Mouse (Mus musculus) forebrain, embryonic 10.5 days (tissue): ENCODE data around the gene Nfkbil1. TPM values are rescaled to one million over a fixed set of nuclear protein-coding genes. Genes with fewer than 3 reads are reported as not detected.

Experiments
- DNase-seq: peaks from one replicate; pipeline ENCODE4 v3.0.0-alpha.2; 2017; ENCODE audit warnings: low spot score; ENCODE audit errors: extremely low spot score
- H3K27ac ChIP-seq: fragments of 300-500 bp; sonication (generic); 2 replicates; pipeline ENCODE4 v1.5.1; 2016; ENCODE audit warnings: mild to moderate bottlenecking
- H3K27me3 ChIP-seq: fragments of 300-500 bp; sonication (generic); 2 replicates; pipeline ENCODE4 v1.6.1; 2016; ENCODE audit warnings: mild to moderate bottlenecking; ENCODE audit not compliant: poor library complexity, severe bottlenecking
- H3K36me3 ChIP-seq: fragments of 300-500 bp; sonication (generic); replicated peaks from 2 replicates; pipeline ENCODE4 v1.6.1; 2016; ENCODE audit warnings: mild to moderate bottlenecking, moderate library complexity
- H3K4me1 ChIP-seq: fragments of 300-500 bp; sonication (generic); 2 replicates; pipeline ENCODE4 v1.6.1; 2016
- H3K4me3 ChIP-seq: fragments of 300-500 bp; sonication (generic); 2 replicates; pipeline ENCODE4 v1.5.1; 2016; ENCODE audit warnings: mild to moderate bottlenecking, moderate library complexity
- H3K9me3 ChIP-seq: fragments of 300-500 bp; sonication (generic); 2 replicates; pipeline ENCODE4 v1.6.1; 2016; ENCODE audit warnings: mild to moderate bottlenecking, moderate library complexity
- WGBS: fragments of 180-500 bp; shearing (Covaris S2); methylation state at CpG from one replicate; pipeline ENCODE4 v1.1.7; 2016; 5-methylcytosine and 5-hydroxymethylcytosine counted together
- polyA plus RNA-seq: library from polyadenylated mRNA; unstranded; fragments of >200 nt; fragmentation: Nextera tagmentation; extraction: Ambion mirVana; gene quantifications from 2 replicates; pipeline ENCODE4 v1.2.1, GENCODE M21; 2016

The Nfkbil1 gene
- polyA plus RNA-seq, 1 experiment from 2014 or later, result 10.0 TPM

DNA sequence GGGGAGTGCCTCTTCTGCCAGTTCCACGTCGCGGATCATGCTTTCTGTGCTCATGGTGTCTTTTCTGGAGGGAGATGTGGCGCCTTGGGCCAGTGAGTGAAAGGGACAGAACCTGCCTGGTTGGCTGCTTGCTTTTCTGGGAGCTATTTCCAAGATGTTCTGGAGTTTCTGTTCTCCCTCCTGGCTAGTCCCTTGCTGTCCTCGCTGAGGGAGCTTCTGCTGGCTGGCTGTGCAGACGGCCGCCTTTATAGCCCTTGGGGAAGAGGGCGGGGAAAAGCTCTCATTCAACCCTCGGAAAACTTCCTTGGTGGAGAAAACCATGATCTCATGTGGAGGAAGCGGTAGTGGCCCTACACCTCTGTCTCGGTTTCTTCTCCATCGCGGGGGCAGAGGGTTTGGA lies 33.8 kb downstream of the Nfkbil1 start, which contains the start of gene Tnf:
TSS of gene Tnf (minus strand) at position 221 of the 400 bp plus-strand sequence.
- Histone ChIP-seq H3K27me3 (peaks cover 82% of the 10 kb centered on the region), H3K4me1 (peaks cover 21% of the 10 kb centered on the region), H3K9me3 (no peaks in the 10 kb centered on the region), H3K27ac (no peak within 1 kb of the TSS), H3K36me3 (no peaks in the 10 kb centered on the region), H3K4me3 (no peak within 1 kb of the TSS)
- no peak for DNase-seq
- 52% methylated on average over 13 of the region's 13 CpGs for WGBS

DNA sequence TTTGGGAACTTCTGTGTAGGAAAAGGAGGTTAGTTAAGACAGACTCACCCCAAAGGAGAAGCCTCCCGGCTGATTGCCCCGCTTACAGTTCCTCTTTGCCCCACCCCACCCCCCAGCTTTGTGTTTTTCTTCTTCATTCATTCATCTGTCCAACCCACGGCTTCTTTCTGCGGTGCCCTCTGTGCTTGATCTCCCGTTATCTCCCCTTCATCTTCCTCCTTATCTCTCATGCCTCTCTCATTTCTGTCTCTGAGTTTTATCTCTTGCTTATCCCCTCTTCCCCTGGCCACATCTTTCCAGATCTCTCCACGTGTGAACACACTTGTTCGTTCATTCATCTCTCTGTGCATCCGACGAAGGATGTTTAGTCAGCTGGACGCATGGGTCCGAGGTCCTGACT lies 34.5 kb downstream of the Nfkbil1 start:
- no peak overlapping the region for H3K27ac ChIP-seq
- DNase-seq, result no peak
- peaks cover 24% of the 10 kb centered on the region for H3K4me1 ChIP-seq
- H3K9me3 ChIP-seq, result no peaks in the 10 kb centered on the region
- no peak overlapping the region for H3K4me3 ChIP-seq
- no peaks in the 10 kb centered on the region for H3K36me3 ChIP-seq
- 85% methylated on average over 11 of the region's 11 CpGs for WGBS
- H3K27me3 ChIP-seq, result peaks cover 89% of the 10 kb centered on the region

DNA sequence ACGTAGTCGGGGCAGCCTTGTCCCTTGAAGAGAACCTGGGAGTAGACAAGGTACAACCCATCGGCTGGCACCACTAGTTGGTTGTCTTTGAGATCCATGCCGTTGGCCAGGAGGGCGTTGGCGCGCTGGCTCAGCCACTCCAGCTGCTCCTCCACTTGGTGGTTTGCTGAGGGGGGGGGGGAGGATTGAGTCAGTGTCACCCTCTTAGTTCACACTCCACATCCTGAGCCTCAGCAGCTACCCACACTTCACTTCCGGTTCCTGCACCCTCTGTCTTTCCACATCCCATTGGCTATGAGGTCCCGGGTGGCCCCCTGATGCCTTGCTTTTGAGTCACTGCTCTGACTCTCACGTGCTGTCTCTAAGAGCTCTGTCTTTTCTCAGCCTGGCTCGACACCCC lies 35.2 kb downstream of the Nfkbil1 start:
- peaks cover 32% of the 10 kb centered on the region for H3K4me1 ChIP-seq
- no peak overlapping the region for H3K4me3 ChIP-seq
- DNase-seq, result no peak
- H3K27me3 ChIP-seq, result peaks cover 94% of the 10 kb centered on the region
- 94% methylated on average over 11 of the region's 11 CpGs for WGBS
- H3K27ac ChIP-seq, result no peak overlapping the region
- no peaks in the 10 kb centered on the region for H3K9me3 ChIP-seq
- H3K36me3 ChIP-seq, result no peaks in the 10 kb centered on the region

GRCm38 (mm10) chr17:35198946-35199345 lies 36.6 kb downstream of the Nfkbil1 start:
- H3K27ac ChIP-seq, result no peak overlapping the region
- DNase-seq, result no peak
- no peaks in the 10 kb centered on the region for H3K9me3 ChIP-seq
- 25% methylated on average over 8 of the region's 8 CpGs for WGBS
- peaks cover 94% of the 10 kb centered on the region for H3K27me3 ChIP-seq
- no peaks in the 10 kb centered on the region for H3K36me3 ChIP-seq
- H3K4me3 ChIP-seq, result no peak overlapping the region
- peaks cover 31% of the 10 kb centered on the region for H3K4me1 ChIP-seq

- WGBS, result 55% methylated on average over 7 of the region's 7 CpGs
- H3K27ac ChIP-seq, result no peak overlapping the region
- no peaks in the 10 kb centered on the region for H3K9me3 ChIP-seq
- peaks cover 32% of the 10 kb centered on the region for H3K4me1 ChIP-seq
- no peak overlapping the region for H3K4me3 ChIP-seq
- DNase-seq, result no peak
- H3K36me3 ChIP-seq, result no peaks in the 10 kb centered on the region
- peaks cover 92% of the 10 kb centered on the region for H3K27me3 ChIP-seq
Observed at GRCm38 (mm10) chr17:35198029-35198428, 37.6 kb downstream of the Nfkbil1 start.

GRCm38 (mm10) chr17:35197126-35197525 lies 38.5 kb downstream of the Nfkbil1 start:
- 54% methylated on average over 6 of the region's 6 CpGs for WGBS
- Histone ChIP-seq H3K9me3 (no peaks in the 10 kb centered on the region), H3K27ac (no peak overlapping the region), H3K4me3 (no peak overlapping the region), H3K4me1 (peaks cover 32% of the 10 kb centered on the region), H3K27me3 (peaks cover 83% of the 10 kb centered on the region), H3K36me3 (no peaks in the 10 kb centered on the region)
- no peak for DNase-seq

GRCm38 (mm10) chr17:35196321-35196641 lies 39.3 kb downstream of the Nfkbil1 start:
- Histone ChIP-seq H3K4me1 (peaks cover 32% of the 10 kb centered on the region), H3K27ac (no peak overlapping the region), H3K4me3 (peak overlapping the region; percentile 57), H3K36me3 (no peaks in the 10 kb centered on the region), H3K27me3 (peaks cover 75% of the 10 kb centered on the region), H3K9me3 (no peaks in the 10 kb centered on the region)
- WGBS, result 36% methylated on average over 9 of the region's 9 CpGs
- DNase-seq, result no peak

DNA sequence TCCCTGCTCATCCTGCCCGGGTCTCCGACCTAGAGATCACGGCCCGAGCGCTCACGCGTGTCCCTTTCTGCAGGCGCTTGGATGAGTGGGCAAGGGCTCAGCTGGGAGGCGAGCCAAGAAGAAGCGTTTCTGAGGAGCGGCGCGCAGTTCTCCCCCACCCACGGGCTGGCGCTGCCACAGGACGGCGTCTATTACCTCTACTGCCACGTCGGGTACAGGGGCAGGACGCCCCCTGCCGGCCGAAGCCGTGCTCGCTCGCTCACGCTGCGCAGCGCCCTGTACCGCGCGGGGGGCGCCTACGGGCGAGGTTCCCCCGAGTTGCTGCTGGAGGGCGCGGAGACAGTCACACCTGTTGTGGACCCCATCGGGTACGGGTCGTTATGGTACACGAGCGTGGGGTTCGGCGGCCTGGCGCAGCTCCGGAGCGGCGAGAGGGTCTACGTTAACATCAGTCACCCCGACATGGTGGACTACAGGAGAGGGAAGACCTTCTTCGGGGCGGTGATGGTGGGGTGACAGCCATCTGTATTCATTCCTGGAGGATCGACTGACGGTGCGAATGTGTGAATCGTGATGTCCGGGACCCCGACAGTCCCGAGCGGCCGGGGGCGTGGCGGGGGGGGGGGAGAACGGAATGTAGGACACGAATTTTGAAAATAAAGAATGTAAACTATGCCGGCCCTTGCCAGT lies 39.8 kb downstream of the Nfkbil1 start:
- 2% methylated on average over 66 of the region's 66 CpGs for WGBS
- H3K27me3 ChIP-seq, result peaks cover 70% of the 10 kb centered on the region
- H3K4me3 ChIP-seq, result peak overlapping the region; percentile 57
- no peaks in the 10 kb centered on the region for H3K36me3 ChIP-seq
- H3K27ac ChIP-seq, result peak overlapping the region; percentile 70
- no peaks in the 10 kb centered on the region for H3K9me3 ChIP-seq
- peaks cover 32% of the 10 kb centered on the region for H3K4me1 ChIP-seq
- peak; percentile 75 for DNase-seq

DNA sequence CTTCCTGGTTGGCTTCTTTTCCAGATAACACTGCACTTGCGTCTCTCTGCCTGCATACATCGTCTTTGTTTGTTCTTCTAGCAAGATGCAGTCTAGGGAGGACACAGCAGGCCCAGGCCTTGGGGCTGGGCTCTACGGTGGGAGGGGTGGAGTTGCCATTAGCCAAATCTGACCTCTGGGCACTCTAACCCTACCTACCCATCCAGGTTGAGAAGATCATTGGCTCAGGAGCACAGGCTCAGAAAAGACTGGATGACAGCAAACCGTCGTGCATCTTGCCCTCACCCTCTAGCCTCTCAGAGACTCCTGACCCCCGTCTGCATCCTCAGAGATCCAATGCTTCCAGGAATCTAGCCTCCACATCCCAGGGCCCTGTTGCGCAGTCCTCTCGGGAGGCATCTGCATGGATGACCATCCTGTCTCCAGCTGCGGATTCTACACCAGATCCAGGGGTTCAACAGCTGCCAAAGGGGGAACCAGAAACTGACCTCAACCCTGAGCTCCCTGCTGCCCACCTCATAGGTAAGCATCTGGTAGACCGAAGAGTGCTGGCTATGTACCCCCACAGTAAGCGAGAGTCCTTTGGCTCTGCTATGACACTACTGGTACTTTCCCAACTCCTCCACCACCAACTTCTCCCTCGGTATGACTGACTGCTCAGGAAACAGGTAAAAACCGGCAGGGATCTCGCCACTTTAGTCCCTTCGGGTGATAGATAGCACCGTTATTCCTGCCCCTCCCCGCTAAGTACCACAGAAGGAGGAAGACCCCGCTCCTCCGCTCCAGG lies 40.6 kb downstream of the Nfkbil1 start:
- peaks cover 32% of the 10 kb centered on the region for H3K4me1 ChIP-seq
- H3K9me3 ChIP-seq, result no peaks in the 10 kb centered on the region
- H3K36me3 ChIP-seq, result no peaks in the 10 kb centered on the region
- H3K27ac ChIP-seq, result peak overlapping the region; percentile 70
- DNase-seq, result no peak
- H3K4me3 ChIP-seq, result peak overlapping the region; percentile 57
- peaks cover 63% of the 10 kb centered on the region for H3K27me3 ChIP-seq
- WGBS, result 49% methylated on average over 19 of the region's 19 CpGs

DNA sequence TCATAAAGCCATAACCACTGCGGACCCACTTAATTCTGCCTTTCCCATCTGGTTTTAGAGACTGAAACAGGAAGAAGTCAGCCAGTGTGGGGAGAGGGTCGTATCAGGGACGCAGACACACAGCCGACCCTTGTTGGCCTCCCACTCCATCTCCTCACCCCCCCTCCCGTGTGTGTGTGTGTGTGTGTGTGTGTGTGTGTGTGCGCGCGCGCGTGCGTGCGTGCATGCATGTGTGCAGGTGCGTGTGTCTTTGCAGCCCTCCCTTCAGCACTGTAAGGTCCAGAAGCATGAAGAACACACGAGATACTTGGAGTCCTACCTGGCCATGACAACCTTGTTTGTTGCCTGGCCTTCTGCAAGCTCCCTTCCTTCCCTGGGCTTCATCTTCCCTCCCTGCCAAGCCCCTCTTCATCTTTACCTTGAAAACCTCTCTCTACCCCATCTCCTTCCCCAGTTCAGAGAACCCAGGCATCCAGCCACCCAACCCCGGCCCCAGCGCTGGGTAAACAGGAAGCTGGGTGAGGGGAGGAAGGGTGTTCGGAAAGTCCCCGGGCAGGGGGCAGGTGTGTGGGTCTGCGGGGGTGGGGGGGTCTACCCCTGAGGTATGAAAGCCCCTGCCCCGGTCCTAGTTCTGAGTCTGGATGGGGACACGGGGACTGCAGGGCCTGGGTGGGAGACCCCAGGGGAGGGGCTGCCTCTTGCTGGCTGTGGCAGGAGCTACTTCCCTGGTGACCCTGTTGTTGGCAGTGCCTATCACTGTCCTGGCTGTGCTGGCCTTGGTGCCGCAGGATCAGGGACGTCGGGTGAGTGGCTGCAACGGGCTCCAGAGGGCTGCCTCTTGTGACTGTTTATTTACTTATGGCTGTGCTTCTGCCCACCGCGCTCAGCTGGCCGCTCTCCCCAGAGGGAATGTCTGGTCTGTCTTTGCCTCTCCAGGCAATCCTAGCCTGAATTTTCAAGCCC lies 41.4 kb downstream of the Nfkbil1 start, which contains the start of gene Ltb:
TSS of gene Ltb (plus strand) at position 559 of the 963 bp plus-strand sequence.
- no peak for DNase-seq
- H3K4me1 ChIP-seq, result peaks cover 35% of the 10 kb centered on the region
- no peak within 1 kb of the TSS for H3K27ac ChIP-seq
- H3K27me3 ChIP-seq, result peaks cover 57% of the 10 kb centered on the region
- H3K4me3 ChIP-seq, result peak within 1 kb of the TSS; percentile 57
- H3K36me3 ChIP-seq, result no peaks in the 10 kb centered on the region
- H3K9me3 ChIP-seq, result no peaks in the 10 kb centered on the region
- WGBS, result 77% methylated on average over 28 of the region's 28 CpGs

DNA sequence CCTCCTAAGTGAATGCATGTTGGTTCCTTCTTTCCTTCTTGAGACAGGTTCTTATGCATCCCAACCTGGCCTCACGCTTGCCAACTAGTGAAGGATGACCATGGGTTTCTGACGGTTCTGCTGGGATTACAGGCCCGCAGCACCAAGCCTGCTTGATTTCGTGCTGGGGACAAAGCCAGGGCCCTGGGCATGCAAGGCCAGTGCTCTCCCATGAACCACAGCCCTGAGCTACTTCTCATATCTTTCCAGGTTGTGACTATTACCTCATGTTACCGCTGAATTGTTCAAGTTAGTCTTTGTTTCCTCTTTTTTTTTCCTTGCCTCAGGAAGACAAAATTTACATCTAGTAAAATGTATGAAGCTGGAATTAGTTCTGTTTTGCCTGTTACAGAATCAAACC lies 42.7 kb downstream of the Nfkbil1 start:
- H3K27ac ChIP-seq, result no peak overlapping the region
- no peaks in the 10 kb centered on the region for H3K36me3 ChIP-seq
- WGBS, result 89% methylated on average over 5 of the region's 5 CpGs
- no peak for DNase-seq
- H3K9me3 ChIP-seq, result no peaks in the 10 kb centered on the region
- no peak overlapping the region for H3K4me3 ChIP-seq
- H3K4me1 ChIP-seq, result peaks cover 29% of the 10 kb centered on the region
- peaks cover 47% of the 10 kb centered on the region for H3K27me3 ChIP-seq

DNA sequence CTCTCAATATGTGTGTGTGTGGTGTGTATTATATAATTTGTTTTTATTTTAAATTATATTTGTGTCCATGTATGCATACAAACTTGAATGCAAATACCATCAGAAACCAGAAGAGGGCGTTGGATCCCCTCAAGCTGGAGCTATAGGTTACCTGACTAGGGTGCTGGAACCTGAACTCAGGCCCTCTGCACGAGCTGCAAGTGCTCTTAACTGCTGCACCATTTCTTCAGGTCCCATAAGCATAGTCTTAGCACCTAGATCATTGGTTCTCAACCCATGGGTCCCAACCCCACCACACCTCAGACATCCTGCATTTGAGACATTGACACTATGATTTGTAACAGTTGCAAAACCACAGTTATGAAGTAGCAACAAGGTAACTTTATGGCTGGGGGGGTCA lies 43.9 kb downstream of the Nfkbil1 start:
- H3K9me3 ChIP-seq, result no peaks in the 10 kb centered on the region
- no peaks in the 10 kb centered on the region for H3K36me3 ChIP-seq
- H3K4me3 ChIP-seq, result no peak overlapping the region
- DNase-seq, result no peak
- peaks cover 31% of the 10 kb centered on the region for H3K4me1 ChIP-seq
- H3K27me3 ChIP-seq, result peaks cover 35% of the 10 kb centered on the region
- H3K27ac ChIP-seq, result no peak overlapping the region
- whole genome bisulfite sequencing, result 67% methylated on average over 2 of the region's 2 CpGs
